Mouse (Mus musculus) layer of hippocampus, postnatal 25 days (tissue): Measurements from ENCODE around the gene Sat1. TPM values are rescaled to one million over a fixed set of nuclear protein-coding genes. Genes with fewer than 3 reads are reported as not detected.
"Not testable (repeated sequence)": the region's sequence is repeated elsewhere in the genome, so short reads cannot be mapped to it uniquely, and the experiment has no call there.

ENCODE experiments used
- DNase-seq, 2 experiments: peaks; one replicate each; pipeline ENCODE4 v3.0.0; 2022; ENCODE audit warnings: mixed read lengths in 2 of 2, low spot score in 1 of 2; ENCODE audit errors: extremely low spot score in 1 of 2
- total RNA-seq, 2 experiments: library from RNA; stranded (reverse); gene quantifications; 2 replicates each; pipeline ENCODE4 v1.2.3; 2021

The Sat1 gene
- total RNA-seq = 10 to 100 TPM; 57.6 to 79.1 TPM

GRCm38 (mm10) chrX:155216271-155216670, at the start of gene Sat1:
Sat1 (minus strand) TSS chrX:155216449.
- peak; percentile 41 to 65 for DNase-seq

- no peak for DNase-seq
These were observed 46.6 kb upstream of the Sat1 start for GRCm38 (mm10) chrX:155262915-155263252.

GRCm38 (mm10) chrX:155262235-155262914, 46.1 kb upstream of the Sat1 start, which contains the start of gene Acot9:
Acot9 (plus strand) TSS chrX:155262443.
- DNase-seq = peak; percentile 63 to 71

- DNase-seq = no peak
These were observed 40.6 kb upstream of the Sat1 start for GRCm38 (mm10) chrX:155256856-155257255.

GRCm38 (mm10) chrX:155218277-155218676, 2.0 kb upstream of the Sat1 start:
- no peak for DNase-seq

GRCm38 (mm10) chrX:155215501-155216248, 574 bp downstream of the Sat1 start:
- no peak for DNase-seq

GRCm38 (mm10) chrX:155214291-155215136, 1.7 kb downstream of the Sat1 start:
- DNase-seq = no peak

- no peak for DNase-seq
These were observed 7.6 kb downstream of the Sat1 start for GRCm38 (mm10) chrX:155208671-155209070.

- DNase-seq = not testable (repeated sequence)
These were observed 10.8 kb downstream of the Sat1 start for GRCm38 (mm10) chrX:155205436-155205835.

GRCm38 (mm10) chrX:155202406-155203305, 13.6 kb downstream of the Sat1 start:
- DNase-seq = no peak

- no peak for DNase-seq
These were observed 14.4 kb downstream of the Sat1 start for GRCm38 (mm10) chrX:155201799-155202198.

- no peak for DNase-seq
These were observed 21.3 kb downstream of the Sat1 start for GRCm38 (mm10) chrX:155194979-155195378.

- DNase-seq = no peak
These were observed 22.4 kb downstream of the Sat1 start for GRCm38 (mm10) chrX:155193732-155194443.

GRCm38 (mm10) chrX:155191941-155192340, 24.3 kb downstream of the Sat1 start:
- no peak for DNase-seq

- no peak for DNase-seq
These were observed 38.6 kb downstream of the Sat1 start for GRCm38 (mm10) chrX:155177640-155178039.

- no peak for DNase-seq
These were observed 39.0 kb downstream of the Sat1 start for GRCm38 (mm10) chrX:155177230-155177629.

- DNase-seq = no peak
These were observed 40.7 kb downstream of the Sat1 start for GRCm38 (mm10) chrX:155175568-155175967.

- no peak for DNase-seq
These were observed 43.9 kb downstream of the Sat1 start for GRCm38 (mm10) chrX:155172310-155172709.

- DNase-seq = no peak
These were observed 44.5 kb downstream of the Sat1 start for GRCm38 (mm10) chrX:155171754-155172153.
